Mouse (Mus musculus): Measurements from ENCODE around the gene Asns.

GRCm38 (mm10) chr6:7671429-7671828, 21.6 kb downstream of the Asns start:
- no peak for TF ChIP-seq POLR2A (IDR thresholded peaks at IDR 0.05; ENCODE audit: low read depth, low read length)
- no peak for TF ChIP-seq CTCF (IDR thresholded peaks at IDR 0.05; ENCODE audit: extremely low read depth, insufficient read depth, insufficient read length, insufficient replicate concordance)
